Mouse (Mus musculus) urinary bladder, postnatal 10 days (tissue): ENCODE data around the gene Pycr1.

ENCODE experiments used
- DNase-seq: peaks from one replicate; pipeline ENCODE4 v3.0.0; 2022; ENCODE audit warnings: low spot score

Gene Pycr1

DNA sequence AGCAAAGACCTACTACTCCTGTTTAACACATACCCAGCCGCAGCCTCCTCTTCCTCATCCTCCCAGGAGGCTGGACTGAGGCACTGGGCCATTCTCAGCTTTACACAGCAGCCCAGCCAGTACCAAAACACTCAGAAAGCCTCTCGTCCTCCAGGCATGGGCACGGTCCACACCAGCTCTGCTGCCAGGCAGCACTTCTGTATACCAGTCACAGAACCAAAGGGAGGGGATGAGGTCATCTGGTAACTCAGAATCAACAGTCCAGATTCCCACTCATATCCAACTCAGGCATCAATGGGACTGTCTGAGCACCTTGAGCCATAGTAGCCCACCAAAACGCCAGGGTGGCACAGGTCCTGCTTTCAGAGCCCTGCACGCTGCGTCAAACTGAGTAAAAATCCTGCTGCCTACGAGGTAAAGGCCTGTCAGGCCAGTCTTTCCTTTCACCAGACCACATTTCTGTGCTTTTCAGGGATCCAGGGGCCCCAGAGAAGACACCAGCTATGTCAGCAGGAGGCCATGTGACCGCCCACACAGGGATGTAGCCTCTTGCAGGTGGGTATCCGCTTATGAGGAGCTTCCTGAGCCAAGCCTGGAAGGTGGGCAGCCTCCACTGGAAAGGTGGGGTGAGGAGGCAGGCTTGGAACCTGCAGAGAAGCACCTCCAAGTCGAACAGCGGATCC, 16.6 kb downstream of the Pycr1 start:
- DNase-seq = no peak

DNA sequence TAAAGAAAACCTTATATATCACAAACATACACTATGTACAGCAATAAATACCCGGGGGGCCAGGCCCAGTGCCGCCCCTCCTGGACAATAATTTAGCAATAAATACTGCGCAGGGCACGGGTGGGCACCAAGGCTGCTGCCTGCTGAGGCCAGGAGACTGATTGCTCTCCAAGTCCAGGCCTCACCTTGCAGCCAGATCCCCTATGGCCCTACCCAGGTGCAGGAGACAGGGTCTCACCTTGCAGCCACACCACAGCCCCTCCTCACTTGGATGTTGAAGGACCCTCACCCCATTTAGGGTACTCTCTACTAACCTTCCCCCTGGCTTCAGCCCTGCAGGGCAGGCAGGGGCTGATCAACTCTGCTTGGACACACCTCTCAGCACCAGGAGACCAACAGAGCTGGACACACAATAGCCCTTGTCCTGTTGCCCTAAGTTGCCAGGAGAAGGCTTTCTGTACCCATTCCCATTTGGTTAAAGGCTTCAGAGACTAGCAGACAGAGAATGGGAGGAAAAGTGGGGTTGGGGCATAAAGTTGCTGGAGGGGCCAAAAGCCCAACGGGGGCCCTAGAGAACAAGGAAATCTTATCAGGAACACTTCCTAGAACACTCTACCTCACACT, 18.3 kb downstream of the Pycr1 start, which contains the start of gene Sirt7:
Gene Sirt7, minus strand, starts transcription at position 89 of the 624 bp plus-strand sequence.
- no peak for DNase-seq

DNA sequence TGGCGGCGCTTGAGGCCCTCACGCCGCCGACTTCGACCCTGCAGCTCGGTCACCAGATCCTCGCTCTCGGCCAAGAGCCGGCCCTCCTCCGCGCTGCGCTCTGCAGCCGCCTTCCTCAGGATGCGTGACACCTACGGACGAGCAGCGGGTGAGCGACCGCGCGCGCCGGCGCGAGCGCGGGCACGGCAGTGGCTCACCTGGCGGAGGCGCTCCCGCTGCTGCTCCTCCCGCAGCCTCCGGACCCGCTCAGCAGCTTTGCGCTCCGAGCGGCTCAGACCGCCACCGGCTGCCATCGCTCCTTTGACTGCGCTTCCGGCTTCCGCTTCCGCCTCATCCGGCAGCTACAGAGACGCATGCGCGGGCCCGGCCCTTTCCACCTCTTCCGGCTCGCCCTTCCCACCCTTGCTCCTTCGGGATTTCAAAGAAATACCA, 18.9 kb downstream of the Pycr1 start:
- DNase-seq = peak; percentile 49

DNA sequence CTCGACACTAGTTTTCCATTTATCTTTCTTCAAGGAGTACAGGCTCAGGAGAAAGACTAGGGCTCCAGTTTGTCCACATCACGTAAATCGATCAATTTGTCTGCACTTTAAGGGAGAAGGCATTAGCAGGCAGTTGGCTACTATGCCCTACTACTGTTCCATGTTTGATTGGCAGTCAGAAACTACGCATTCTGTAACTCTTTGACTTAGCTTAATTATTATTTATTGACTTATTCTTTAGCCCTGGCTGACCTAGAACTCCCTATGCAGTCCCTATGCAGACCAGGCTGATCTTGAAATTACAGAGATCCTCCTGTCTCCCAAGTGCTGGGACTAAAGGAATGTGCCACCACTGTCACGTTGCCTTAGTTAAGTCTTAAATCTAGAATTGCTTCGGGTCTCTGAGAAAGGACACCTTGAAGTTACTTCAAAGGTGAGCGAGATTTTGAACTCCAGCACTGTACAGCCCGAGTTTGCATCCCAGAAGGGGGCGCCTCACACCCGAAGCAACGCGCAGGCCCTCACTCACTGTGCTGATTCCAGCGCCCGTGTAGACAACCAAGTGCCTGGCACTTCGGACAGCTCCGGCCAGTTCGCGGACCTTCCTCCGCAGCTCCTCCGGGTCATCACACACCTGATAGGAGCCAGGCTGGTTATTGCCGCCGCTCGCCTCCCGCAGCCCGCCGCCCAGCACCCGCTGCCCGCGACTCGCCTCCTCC, 19.4 kb downstream of the Pycr1 start:
- DNase-seq = no peak

DNA sequence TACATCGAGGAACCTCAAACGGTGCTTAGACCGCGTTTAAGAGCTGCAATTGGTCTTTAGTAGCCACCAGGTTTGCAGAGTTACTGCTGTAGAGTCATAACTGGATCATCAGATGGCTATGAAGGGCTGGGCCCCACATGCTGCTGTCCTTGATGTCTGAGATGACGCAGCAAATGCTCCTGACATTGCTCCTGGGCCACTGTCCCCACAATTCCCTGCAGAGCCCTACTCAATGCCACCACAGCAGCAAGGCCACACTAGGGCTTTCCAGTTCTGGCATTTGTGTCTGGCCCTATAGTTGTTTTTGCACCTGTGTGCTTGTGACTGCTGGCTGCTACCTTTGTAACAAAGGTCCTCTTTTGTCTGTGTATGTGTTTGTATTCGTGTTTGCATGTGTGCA, 20.8 kb downstream of the Pycr1 start:
- no peak for DNase-seq

DNA sequence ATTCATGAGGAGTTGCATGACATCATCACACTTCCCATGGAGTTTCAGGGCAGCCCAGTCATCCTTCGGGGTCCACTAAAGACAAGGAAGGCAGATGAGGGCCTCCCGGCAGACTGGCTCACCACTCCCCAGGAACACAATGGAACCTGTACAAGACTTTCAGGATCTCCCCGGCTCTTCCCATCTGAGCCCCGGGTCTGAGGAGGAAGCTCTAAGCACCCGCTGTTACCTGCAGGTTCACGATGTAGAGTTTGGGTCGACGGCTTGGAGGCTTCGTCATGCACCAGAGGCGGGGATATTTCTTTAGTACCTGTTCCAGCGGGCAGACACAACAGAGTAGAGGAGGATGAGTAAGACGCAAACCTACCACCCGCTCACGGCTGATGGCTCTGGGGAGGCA, 23.4 kb downstream of the Pycr1 start:
- DNase-seq = no peak

DNA sequence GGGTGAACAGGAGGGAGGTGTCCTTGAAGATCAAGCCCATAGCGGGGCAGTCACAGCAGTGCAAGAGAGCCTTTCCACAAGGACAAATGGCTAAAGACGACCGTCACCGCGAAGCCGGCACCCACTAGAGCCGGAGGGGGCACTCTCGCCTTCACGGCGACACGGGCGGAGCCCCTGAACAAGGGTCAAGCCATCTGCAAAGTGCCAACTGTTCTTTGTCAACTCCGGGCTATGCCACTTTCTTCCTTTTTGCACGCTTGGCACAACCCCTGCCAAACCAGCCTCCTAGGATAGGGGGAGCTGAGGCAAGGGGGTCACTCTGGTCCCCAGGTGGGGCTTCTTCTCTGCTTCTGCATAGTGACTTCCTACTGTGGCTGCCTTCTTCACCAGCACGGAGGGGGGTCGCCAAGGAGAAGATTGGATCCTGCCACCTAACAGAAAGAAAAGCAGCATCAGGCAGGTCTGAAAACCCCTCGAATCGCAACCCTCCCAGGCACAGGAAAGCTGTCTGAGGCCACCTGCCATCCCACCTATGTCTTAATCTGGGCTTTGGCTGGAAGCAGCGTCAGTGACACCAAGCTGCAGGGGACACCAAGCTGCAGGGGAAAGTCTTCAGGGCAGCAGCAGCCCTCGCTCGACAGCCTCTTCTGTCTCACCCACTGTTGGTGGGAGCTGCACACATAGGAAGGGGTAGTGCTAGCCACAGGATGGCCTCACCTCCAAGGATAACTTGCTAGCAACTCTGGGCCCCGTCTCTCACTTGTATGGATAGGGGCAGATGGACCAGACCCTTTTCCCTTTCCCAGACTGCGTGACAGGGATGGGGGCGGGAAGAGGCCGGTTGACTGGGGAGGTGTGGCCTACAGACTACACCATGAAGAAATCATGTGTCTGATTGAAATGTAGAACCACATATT, 24.7 kb downstream of the Pycr1 start:
- DNase-seq = no peak

DNA sequence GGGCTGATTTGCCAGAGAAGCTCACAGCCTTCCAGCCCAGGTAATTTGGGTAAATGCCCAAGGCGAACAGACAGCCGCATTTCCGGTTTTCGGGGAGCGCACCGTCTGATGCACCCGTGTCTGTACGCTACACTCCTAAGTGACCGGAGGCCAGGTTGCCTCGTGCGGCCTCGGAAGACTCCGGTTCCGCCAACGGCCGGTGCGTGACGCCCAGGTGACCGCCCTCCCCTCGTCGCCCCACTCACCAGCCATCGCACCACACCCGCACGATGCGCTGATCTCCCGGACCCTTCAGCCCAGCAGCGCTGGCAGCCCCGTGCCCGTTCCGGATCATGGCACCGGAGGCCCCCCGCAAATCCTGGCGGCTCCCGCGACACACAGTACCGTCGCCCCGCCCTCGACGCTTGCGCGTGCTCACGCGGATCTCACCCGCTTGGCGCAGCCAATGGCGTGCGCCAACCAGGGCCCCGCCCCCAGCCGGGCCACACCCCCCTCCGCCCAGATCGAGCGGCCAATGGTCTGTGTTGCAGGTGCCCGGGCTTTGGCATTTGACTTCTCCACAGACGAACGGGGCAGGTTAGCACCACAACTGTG, 26.0 kb downstream of the Pycr1 start, which contains the start of gene Pcyt2:
Gene Pcyt2, minus strand, starts transcription at position 418 of the 594 bp plus-strand sequence.
- peak; percentile 69 for DNase-seq

DNA sequence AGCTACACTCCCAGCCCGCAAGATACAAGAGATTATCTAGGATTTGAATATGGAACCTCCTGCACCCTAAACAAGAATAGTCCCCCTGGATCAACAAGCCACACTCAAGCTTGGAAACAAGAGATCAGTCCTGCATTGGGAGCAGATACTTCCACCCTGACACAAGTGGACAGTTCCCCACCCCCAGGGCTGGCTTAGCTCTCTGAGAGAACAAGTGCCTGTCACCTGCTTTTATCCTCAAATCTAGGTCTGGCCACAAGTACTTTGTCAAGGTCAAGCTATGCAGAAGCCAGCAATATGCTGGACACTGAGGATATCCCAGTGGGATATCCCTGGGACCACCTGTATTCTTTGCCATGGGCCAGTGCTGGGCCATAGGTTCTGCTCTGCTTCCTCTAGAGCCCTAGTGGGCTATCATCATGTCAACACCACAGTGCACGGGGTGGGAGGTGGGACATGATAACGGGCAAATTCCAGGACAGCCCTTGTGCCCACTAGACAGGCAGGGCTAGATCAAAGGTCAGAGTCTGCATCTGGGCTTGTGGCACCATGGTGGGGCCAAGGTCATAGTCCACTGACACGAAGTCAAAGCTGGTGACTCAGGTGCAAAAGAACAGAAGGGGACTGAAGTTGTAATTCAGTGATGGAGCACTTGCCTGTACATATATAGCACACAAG, 26.8 kb downstream of the Pycr1 start:
- no peak for DNase-seq

DNA sequence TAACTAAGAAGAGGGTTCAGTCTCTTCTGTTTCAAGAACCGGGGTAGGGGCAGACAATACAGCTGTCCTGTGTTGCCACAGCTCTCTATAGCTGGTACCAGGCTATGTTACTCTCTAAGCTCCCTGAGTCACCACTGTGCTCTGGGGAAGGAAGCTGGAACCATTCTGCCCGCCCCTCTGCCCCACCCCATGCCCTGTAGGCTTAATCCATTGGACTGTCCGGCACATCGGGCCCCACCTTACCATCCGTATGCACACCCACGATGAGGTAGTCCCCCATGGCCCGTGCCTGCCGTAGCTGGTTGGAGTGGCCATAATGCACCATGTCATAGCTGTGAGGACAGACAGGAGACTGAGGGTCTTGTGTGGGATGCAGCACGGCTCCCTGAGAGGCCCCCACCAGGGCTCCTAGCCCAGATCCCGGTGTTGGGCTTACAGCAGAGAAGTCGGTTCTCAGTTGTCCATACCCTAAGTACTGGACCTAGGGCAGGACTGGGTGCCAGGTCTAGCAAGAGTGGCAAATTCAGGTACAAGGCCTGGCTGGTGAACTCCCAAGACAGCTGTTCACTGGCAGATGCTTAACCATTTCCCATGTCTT, 27.9 kb downstream of the Pycr1 start:
- DNase-seq = no peak

DNA sequence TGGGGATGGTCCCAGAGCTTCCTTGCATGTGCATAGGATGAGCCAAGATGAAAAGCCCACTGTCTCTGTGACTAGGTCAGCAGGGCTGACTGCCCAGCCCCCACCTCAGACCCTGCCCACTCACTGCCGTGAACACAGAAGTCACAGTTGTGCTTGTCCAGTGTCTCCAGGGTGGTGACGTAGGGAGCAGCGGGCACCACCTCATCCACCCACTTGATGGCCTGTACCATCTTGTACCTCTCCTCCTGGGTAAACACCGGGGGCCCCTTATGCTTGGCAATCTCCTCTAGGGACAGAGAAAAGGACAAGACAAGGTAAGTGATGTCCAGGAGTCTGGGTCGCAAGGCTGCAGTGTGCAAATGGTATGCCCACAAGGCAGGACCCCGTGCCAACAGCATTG, 28.4 kb downstream of the Pycr1 start:
- DNase-seq = no peak

DNA sequence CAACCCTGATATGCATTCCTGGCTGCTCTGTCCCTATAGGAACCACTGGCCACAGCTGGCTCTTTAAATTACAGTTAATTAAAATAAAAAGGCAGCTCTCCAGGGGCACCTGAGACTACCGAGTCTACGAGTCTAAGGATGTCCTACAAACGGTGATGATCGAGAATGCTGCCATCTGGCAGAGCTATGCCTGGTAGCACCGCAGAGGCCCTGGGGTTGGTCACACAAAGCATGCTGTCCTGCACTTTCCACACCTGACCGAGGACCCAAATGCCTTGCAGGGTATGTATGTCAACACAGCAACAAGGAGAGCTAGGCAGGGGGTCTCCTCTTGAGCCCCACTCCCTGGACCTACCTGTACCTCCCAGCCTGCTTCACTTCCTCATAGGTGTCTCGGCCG, 29.6 kb downstream of the Pycr1 start:
- DNase-seq = no peak

DNA sequence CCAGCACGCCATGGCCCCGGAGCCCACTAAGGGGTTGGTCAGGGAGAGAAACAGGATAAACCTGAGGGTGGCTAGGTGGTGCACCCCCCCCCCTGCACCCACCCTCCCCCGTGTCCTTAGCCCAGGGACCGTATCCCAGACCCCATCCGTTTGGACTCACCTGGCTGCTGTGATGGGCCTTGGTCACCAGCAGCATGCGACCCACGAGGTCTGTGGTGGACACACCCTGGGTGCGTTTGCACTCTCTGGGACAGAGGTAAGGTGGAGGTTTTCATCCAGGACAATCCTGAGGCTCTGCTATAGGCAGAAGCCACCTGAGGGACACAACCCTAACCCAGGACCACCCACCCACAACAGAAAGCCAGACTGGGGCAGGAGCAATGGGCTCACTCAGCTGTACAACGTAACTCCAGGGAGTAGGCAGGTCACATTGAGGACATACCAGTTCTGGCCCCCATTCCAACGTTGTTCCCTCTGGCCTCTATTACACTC, 30.0 kb downstream of the Pycr1 start:
- no peak for DNase-seq

DNA sequence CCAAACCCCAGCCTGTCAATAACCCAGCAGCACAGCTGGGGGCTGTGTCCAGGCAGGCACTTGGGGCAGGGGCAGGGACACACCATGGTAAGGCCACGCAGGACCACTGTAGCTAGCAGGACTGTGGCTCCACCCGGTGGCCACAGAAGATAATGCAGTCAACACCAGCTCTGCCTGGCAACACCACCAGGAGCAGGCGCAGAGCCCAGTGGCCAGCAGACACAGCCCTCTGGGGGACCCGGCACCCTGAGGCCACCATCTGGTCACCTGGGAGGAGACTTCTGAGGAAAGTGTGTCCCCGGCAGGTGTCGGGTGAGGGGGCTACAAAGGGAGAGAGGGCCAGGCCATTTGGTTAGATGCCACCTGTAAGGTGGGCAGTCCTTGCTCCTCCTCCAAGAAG, 30.8 kb downstream of the Pycr1 start:
- DNase-seq = no peak

DNA sequence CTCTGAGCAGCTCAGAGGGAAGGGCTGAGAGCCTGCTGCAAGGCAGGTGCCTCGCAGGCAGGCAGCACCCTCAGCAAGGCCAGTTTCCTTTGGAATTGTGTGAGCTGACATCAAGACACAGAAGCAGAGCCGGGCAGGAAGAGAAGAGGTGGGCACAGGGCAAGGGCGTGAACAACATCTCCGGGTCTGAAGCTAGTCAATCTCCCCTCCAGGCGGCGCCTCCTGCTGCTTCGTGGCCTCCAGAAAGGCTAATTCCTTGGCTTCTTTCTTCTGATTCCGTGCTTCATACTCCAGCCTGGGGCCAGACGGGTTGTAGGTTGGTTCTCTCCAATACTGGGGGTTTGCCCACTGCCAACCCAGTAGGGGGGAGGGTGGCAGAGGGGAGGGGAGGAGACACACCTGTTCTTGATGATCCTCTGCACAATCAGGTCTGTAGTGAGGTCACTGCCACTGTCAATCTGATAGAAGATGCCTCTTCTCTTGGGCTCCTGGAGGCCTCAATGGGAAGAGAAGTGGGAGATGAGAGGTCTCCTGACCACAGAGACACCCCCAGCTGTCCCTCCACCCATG, 33.0 kb downstream of the Pycr1 start:
- no peak for DNase-seq

DNA sequence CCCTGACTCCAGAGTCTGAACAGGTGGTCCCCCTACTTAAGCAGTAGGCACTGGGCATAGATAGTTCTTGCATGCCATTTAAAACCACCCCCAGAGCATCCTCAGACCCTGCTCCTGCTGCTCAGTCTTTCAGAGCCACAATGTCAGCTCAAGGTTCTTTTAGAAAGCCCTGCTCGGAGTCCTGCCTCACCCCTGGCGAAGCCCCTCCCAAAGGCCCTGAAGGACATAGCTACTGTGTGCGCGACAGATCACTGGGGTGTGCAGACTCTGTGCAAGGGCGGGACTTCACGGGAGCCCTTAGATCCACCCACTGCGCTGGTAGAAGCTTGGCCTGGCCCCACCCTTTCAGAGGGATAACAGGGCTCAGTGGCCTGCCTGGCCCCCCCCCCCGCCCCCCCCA, 34.3 kb downstream of the Pycr1 start:
- no peak for DNase-seq

DNA sequence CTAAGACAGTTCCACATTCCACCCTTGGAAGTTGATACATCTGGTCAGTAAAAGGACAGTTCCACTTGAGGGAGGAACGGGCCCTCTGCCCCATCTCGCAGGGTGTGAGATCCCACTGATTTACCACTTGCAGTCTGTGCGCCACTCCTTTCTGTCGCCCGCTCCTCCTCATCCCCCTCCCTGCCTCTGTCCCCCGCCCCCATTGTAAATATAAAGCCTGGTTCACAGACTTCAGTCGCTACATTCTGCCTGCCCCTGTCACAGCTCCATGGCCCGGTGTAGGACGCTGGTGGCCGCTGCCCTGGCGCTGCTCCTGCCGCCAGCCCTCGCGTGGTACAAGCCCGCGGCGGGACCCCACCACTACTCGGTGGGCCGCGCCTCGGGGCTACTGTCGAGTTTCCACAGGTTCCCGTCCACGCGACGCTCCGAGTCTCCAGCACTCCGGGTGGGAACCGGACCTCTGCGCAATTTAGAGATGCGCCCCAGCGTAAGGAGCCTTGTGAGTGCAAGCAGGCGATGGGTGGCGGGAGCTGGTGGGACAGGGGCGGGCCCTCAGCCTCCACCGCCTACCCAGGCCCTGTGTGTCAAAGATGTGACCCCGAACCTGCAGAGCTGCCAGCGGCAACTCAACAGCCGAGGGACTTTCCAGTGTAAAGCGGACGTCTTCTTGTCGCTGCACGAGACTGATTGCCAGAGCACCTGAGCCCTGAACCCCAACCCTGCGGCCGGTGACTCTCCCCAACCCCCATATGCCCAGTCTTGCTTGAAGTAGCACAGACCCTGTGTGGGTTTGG, 35.1 kb downstream of the Pycr1 start, which contains the start of gene Npb:
Gene Npb, plus strand, starts transcription at position 237 of the 794 bp plus-strand sequence.
- no peak for DNase-seq

DNA sequence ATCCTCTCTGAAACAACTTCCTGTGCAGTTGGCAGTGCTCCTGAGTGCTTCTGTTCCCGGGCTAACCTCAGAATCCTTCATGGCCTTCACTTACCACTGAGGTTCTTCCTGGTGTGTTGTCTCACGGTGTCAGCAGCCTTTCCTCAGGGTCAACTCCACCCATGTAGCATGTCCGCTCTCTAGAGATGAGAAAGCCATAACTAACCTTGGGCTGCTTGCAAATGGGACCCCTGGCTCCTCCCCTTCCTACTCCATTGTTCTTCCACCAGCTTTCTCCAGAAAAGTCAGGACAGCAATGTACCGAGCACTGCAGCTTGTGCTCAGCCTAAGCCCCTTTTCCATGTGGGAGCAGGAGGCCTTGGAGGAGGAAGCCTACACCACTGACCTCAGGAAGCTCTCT, 36.8 kb downstream of the Pycr1 start:
- no peak for DNase-seq

DNA sequence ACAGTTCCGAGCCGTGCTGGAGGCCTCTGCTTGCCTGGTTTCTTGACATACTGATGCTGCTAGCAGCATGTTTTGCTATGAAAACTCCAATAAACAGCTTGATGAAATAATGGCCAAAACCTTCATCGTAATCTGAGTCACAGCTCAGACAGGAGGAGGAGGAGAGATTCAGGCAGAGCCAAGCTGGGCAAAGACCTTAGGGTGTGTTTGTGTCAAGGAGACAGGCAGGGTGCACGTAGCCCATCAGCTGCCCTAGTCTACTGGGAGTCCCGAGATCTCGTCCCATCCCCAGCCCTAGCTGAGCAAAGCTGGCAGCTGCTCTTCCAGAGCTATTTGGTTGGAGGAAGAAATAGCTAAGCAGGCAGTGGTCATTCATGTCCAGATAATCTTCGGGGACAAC, 37.9 kb downstream of the Pycr1 start:
- no peak for DNase-seq
